Mouse (Mus musculus): Measurements from ENCODE around the gene Mtr.

DNA sequence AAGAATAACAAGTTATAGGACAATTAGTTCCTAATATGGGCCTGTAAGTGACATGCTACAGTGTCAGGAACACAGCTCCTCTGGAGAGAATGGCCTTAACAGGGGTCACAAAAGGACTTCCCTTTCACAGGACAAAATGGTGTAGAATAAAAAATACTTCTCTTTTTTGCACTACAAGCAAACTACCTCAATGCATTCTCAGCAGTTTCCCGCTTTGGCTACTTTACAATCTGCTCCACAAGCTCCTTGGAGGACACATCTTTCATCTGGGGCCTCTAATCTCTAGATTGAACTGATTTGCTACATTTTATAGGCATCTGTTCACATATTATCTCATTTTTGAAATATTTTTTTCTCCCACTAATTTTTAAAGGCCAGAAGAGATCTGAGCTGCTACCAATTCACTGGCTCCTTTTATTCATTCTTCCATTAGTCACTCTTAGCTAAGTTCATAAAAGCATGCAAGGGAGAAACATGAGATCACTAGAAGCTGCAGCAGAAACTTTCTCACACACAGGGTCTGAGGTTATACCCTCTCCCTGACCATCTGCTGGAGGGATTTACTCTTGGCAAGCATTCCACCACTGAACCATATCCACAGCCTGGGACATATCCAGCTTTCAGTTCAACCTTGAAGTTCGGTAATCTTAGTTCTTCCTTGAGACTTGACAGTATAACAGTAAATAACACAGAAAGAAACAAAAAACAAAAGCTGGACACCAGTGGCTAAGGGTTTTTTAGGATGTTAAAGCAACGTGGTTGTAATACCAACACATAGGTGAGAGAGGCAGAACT is 1.8 kb downstream of the Mtr start:
- TF ChIP-seq GATA1 (IDR thresholded peaks at IDR 0.05; ENCODE audit: borderline replicate concordance, low read length), result no peak
- TF ChIP-seq FLI1 (IDR thresholded peaks at IDR 0.05; ENCODE audit: low read length), result no peak
